Mouse (Mus musculus) urinary bladder, postnatal 14 days (tissue): ENCODE data around the gene Yipf1.

ENCODE experiments used
- DNase-seq: peaks from one replicate; pipeline ENCODE4 v3.0.0; 2021; ENCODE audit warnings: low spot score

Gene Yipf1

GRCm38 (mm10) chr4:107372304-107372703, 58.1 kb downstream of the Yipf1 start:
- DNase-seq: no peak

- no peak for DNase-seq
Measured at GRCm38 (mm10) chr4:107374677-107375076, 60.5 kb downstream of the Yipf1 start.

- no peak for DNase-seq
Measured at GRCm38 (mm10) chr4:107378954-107379353, 64.8 kb downstream of the Yipf1 start.

DNA sequence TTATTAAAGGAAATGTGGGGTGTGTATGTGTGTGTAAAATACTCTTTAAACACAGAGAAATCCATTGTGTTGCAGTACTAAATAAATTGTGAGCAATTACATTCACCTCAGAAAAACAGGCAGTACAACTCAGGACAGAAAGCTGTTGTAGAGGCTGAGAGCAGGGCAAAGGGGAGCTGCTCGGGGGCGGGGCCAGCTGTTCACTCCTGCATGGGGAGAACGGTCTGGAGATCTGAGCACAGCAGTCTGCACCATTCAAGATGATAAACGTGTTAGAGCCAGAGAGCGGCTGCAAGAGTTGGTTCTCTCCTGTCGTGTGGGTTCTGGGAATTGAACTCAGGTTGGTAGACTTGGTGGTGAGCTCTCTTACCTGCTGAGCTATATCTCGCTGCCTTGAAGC, 66.7 kb downstream of the Yipf1 start:
- DNase-seq: no peak

GRCm38 (mm10) chr4:107387038-107387437, 72.9 kb downstream of the Yipf1 start:
- no peak for DNase-seq

DNA sequence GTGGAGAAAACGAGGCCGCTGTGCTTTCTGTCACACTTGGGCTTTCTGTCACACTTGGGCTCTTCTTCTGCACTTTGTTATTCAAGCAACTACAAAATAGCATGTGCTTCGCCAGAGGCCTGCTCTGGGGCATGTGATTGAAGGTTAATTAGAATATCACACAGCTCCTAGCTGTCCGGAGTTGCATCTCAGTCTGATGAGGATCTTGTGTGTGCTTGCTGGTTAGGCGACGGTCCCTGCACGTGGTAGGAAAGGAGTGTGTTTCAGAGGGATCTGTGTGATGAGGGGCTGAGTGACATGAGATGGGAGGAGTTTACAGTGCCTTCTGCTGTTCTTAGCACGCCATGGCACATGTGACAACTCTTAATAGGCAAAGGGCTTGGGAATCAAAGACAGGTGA, 73.3 kb downstream of the Yipf1 start:
- DNase-seq: no peak

- DNase-seq: no peak
Measured at GRCm38 (mm10) chr4:107388291-107388690, 74.1 kb downstream of the Yipf1 start.

DNA sequence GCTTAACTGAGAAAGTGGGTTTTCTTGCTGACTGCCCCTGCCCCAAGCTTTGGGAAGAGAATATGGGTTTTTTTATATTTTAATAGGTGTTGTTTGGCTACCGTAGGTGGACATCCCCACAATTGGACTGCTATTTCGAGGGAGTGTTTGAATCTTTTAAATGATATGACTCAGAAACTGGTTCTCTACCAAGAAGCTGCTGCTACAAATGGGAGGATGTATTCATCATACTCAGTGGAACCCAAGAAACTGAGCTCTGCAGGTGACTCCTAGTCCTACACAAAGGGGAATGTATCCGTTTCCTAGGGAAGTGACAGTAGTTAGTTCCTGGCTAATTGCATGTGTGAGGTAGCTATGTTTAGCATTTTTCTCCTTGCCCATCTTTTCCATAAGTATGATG, 75.2 kb downstream of the Yipf1 start:
- no peak for DNase-seq

DNA sequence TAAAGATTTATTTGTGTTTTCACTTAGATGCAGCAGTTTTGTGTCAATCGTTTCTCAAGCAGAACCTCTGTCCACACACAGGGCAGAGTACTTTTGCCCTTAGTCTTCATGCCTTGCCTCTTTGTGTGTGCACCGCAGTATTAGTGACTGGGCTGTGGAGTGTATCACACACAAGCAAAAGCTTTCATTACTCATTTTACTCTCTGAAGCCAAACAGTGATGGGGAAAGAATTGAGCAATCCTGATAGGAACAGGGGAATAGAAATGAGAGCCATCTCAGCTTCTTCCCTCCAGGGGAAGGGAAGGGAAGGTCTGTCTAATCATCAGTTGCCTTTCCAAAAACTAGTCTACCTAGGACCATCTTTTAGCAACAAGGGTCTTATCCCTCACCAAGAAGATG, 79.6 kb downstream of the Yipf1 start:
- no peak for DNase-seq
